Mouse (Mus musculus) bone marrow macrophage, adult 2 months (primary cell): ENCODE results near the gene Tmem136.

Experiments used
- CTCF ChIP-seq: IDR thresholded peaks from 2 replicates; pipeline ENCODE4 v1.5.1; 2012; ENCODE audit warnings: low read depth, mild to moderate bottlenecking, low read length, moderate library complexity
- POLR2A ChIP-seq: IDR thresholded peaks from 2 replicates; pipeline ENCODE4 v1.6.1; 2012; ENCODE audit warnings: mild to moderate bottlenecking, low read depth, low read length, borderline replicate concordance

DNA sequence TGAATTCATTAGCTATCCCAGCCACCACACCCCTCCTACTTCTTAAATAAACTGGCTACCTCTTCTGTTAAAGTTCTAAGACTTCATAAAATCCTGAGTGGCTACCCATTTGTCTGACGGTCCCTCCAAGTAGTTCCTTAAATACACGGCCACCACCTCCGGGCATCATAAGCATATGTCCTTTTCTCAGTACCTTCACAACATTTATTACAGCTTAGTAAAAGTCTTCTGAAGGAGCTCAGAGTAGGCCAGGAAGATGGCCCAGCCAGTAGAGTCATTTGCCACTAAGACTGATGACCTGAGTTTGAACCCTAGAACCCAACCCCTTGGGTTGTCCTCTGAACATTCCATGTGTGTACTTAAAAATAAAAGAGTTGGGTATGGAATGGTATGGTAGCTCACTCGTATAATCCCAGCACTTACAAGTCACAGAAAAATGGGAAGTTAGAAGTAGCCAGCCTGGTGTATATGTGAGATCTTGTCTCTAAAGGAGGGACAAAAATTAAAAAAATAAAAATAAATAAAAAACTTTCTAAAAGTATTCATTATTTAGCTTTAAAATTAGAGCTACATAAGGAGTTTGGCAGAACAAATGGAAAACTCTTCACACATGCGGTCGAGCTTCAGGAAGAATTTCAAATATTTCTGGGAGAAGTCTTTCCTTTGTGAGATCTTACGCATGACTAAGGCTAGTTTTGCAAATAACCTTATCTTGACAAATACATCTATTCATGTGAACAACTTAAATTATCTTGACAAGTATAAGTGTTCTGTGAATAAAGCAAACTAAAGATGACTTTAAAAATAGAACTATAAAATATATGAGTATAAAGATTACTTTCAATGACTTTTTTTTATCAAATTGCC lies 31.6 kb downstream of the Tmem136 start:
- TF ChIP-seq CTCF: no peak
- TF ChIP-seq POLR2A: no peak
